Mouse (Mus musculus): Measurements from ENCODE around the gene Nckipsd. TPM values are rescaled to one million over a fixed set of nuclear protein-coding genes. Genes with fewer than 3 reads are reported as not detected.
A peak's percentile ranks its signal among the peaks of the same experiment; 100 is the strongest.

Gene Nckipsd
- polyA plus RNA-seq, 1 experiment: 5.6 TPM

DNA sequence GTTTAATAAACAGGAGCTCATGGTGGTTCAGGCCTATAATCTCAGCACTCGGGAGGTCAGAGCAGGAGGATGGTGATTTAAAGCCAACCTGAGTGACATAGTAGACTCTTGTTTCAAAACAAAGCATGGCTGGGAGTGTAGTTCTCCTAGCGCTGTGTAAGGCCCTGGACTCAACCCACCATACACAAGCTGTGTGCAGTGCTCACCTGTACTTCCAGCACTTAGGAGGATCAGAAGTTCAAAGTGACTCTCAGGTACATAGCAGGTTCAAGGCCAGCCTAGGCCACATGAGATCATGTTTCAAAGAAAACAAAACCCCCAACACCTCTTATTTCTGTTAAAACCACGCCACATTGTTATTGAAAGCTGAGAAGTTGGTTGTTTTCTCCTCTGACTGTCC is 19.5 kb upstream of the Nckipsd start:
- H3K36me3 ChIP-seq (ENCODE audit: control insufficient read depth, insufficient read depth, low read length): no peaks in the 10 kb centered on the region
- no peaks in the 10 kb centered on the region for H3K27me3 ChIP-seq (ENCODE audit: control insufficient read depth, insufficient read depth, low read length)
- H3K27ac ChIP-seq (ENCODE audit: control insufficient read depth, insufficient read depth, low read depth, low read length): no peak overlapping the region
- 0 out of 2 replicates have a peak, but pooled peaks cover 2% of the 10 kb centered on the region for H3K4me1 ChIP-seq (ENCODE audit: control insufficient read depth, insufficient read depth, low read length)
- no peak overlapping the region for H3K4me3 ChIP-seq (ENCODE audit: control insufficient read depth, low read depth, low read length)
- no peak for TF ChIP-seq POLR2A (IDR thresholded peaks at IDR 0.05; ENCODE audit: control insufficient read depth, low read depth, low read length)

DNA sequence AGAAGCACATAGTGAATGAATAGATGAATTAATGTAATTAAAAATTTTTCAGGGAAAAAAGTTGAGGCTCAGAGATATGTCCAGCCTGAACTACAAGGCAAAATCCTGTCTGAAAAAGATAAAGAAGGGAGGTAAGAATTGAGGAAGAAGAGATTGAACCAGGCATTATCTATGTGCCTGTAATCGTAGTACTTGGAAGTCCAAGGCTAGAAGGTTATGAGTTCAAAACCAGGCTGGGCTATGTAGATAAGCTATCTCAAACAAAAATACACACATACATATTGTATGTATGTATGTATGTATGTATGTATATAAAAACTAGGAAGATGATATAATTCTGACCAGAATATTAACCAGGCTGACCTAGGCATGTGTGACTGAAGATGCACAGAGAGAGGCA is 15.9 kb upstream of the Nckipsd start:
- Histone ChIP-seq H3K4me3 (ENCODE audit: control insufficient read depth, low read depth, low read length) (no peak overlapping the region), H3K36me3 (ENCODE audit: control insufficient read depth, insufficient read depth, low read length) (no peaks in the 10 kb centered on the region; the same call in 1 of the 2 replicates), H3K4me1 (ENCODE audit: control insufficient read depth, insufficient read depth, low read length) (peaks cover 7% of the 10 kb centered on the region), H3K27ac (ENCODE audit: control insufficient read depth, insufficient read depth, low read depth, low read length) (no peak overlapping the region), H3K27me3 (ENCODE audit: control insufficient read depth, insufficient read depth, low read length) (no peaks in the 10 kb centered on the region)
- TF ChIP-seq CTCF (IDR thresholded peaks at IDR 0.05; ENCODE audit: control insufficient read depth, insufficient read depth, insufficient replicate concordance, low read depth, low read length): no peak
- no peak for TF ChIP-seq POLR2A (IDR thresholded peaks at IDR 0.05; ENCODE audit: control insufficient read depth, low read depth, low read length)

DNA sequence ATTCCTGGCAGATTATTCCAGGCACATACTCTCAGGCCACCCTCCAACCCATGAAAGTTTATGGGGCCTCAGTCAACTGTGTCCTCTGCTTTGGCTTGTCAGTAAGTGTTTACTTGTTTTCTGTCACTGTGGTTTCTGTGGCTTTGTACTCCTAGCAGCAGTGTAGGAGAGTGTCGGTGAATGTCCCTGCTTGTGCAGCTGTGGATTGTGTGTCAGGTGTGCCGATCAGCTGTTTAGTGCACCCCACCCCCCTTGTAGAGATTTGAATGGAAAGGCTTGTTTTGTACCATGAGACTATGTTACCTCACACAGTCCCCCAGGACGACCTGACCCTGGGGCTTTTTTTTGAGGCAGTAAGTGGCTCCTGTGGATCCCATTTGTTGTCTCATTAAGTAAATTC is 15.4 kb upstream of the Nckipsd start:
- Histone ChIP-seq H3K27me3 (ENCODE audit: control insufficient read depth, insufficient read depth, low read length) (no peaks in the 10 kb centered on the region), H3K27ac (ENCODE audit: control insufficient read depth, insufficient read depth, low read depth, low read length) (no peak overlapping the region), H3K4me3 (ENCODE audit: control insufficient read depth, low read depth, low read length) (no peak overlapping the region), H3K4me1 (ENCODE audit: control insufficient read depth, insufficient read depth, low read length) (peaks cover 7% of the 10 kb centered on the region), H3K36me3 (ENCODE audit: control insufficient read depth, insufficient read depth, low read length) (no peaks in the 10 kb centered on the region; the same call in 1 of the 2 replicates)
- TF ChIP-seq POLR2A (IDR thresholded peaks at IDR 0.05; ENCODE audit: control insufficient read depth, low read depth, low read length) (no peak), CTCF (IDR thresholded peaks at IDR 0.05; ENCODE audit: control insufficient read depth, insufficient read depth, insufficient replicate concordance, low read depth, low read length) (no peak)

DNA sequence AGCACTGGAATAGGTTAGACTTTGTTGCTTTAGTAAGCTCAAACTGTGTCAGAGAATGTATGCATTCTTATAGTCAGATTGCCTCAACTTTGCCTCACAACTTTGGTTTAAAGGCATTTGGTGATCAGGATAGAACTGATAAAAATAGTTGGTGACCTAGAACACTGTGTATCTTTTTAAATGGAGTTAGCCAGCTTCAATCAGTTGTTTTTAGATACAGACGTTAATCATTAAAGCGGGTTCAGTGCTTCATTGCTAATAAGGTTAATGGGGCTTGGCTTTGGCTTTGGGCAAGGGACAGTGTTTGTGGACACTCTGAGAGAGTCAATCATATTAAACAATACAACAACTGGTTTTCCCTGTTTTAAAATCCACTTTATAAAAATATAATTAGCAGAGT is 12.9 kb upstream of the Nckipsd start:
- Histone ChIP-seq H3K36me3 (ENCODE audit: control insufficient read depth, insufficient read depth, low read length) (peaks cover 4% of the 10 kb centered on the region), H3K4me1 (ENCODE audit: control insufficient read depth, insufficient read depth, low read length) (peaks cover 7% of the 10 kb centered on the region), H3K27ac (ENCODE audit: control insufficient read depth, insufficient read depth, low read depth, low read length) (no peak overlapping the region), H3K4me3 (ENCODE audit: control insufficient read depth, low read depth, low read length) (no peak overlapping the region), H3K27me3 (ENCODE audit: control insufficient read depth, insufficient read depth, low read length) (no peaks in the 10 kb centered on the region)
- TF ChIP-seq POLR2A (IDR thresholded peaks at IDR 0.05; ENCODE audit: control insufficient read depth, low read depth, low read length): no peak
- TF ChIP-seq CTCF (IDR thresholded peaks at IDR 0.05; ENCODE audit: control insufficient read depth, insufficient read depth, insufficient replicate concordance, low read depth, low read length): no peak

DNA sequence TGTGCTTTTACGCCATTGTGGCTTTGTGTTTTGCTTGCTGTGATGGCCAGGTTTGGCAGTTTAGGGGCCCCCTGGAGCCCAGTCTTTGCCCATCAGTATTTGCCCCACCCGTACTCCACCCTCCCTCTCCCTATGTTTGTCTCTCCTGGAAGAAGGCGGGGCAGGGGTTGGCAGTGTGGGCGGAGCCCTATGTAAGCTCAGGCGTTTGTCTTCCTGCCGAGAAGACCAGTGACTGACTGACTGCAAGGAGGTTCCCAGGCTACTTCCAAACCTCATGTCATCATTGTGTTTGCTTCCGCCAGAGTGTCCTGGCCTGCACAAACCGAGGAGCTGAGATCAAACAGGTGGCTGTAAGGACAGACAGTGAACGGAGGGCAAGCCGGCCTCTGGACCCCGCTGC is 12.4 kb upstream of the Nckipsd start:
- 0 out of 2 replicates have a peak, but pooled peaks have one; percentile 16 for TF ChIP-seq POLR2A (IDR thresholded peaks at IDR 0.05; ENCODE audit: control insufficient read depth, low read depth, low read length)
- no peak for TF ChIP-seq CTCF (IDR thresholded peaks at IDR 0.05; ENCODE audit: control insufficient read depth, insufficient read depth, insufficient replicate concordance, low read depth, low read length)
- Histone ChIP-seq H3K36me3 (ENCODE audit: control insufficient read depth, insufficient read depth, low read length) (peaks cover 4% of the 10 kb centered on the region), H3K4me3 (ENCODE audit: control insufficient read depth, low read depth, low read length) (peak overlapping the region; percentile 58), H3K27me3 (ENCODE audit: control insufficient read depth, insufficient read depth, low read length) (no peaks in the 10 kb centered on the region), H3K4me1 (ENCODE audit: control insufficient read depth, insufficient read depth, low read length) (peaks cover 7% of the 10 kb centered on the region), H3K27ac (ENCODE audit: control insufficient read depth, insufficient read depth, low read depth, low read length) (peak overlapping the region; percentile 71; the same call in 1 of the 2 replicates)

DNA sequence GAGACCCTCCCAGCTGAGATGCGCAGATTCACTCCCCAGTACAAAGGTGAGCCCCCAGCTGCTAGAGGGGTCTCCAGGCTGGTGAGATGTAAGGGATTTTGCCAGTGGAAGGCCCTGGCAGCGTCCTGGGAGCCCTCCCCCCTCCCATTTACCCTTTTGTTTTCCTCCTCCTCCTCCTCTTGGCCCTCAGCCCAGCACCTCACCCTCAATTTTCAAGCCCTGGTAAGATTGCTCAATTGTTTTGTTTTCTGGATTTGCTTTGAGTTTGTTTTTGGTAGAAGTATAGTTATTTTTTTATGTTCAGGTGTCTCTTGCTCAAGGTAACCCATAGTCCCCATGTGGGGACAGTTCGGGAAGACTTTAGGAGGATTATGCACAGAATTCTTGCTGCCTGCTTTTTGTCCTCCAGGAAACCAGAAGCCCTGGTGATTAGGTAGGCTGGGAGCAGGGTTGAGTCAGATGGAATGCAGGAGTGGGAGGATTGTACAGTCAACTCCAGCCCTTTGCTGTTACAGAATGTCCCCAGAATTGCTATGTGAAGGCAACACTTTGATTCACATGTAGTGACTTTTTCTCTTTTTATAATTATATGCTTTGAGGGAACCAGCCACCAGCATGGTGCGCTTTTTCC is 11.7 kb upstream of the Nckipsd start:
- TF ChIP-seq POLR2A (IDR thresholded peaks at IDR 0.05; ENCODE audit: control insufficient read depth, low read depth, low read length) (no peak), CTCF (IDR thresholded peaks at IDR 0.05; ENCODE audit: control insufficient read depth, insufficient read depth, insufficient replicate concordance, low read depth, low read length) (no peak)
- peak overlapping the region; percentile 71; the same call in 1 of the 2 replicates for H3K27ac ChIP-seq (ENCODE audit: control insufficient read depth, insufficient read depth, low read depth, low read length)
- peaks cover 4% of the 10 kb centered on the region for H3K36me3 ChIP-seq (ENCODE audit: control insufficient read depth, insufficient read depth, low read length)
- peaks cover 7% of the 10 kb centered on the region for H3K4me1 ChIP-seq (ENCODE audit: control insufficient read depth, insufficient read depth, low read length)
- H3K4me3 ChIP-seq (ENCODE audit: control insufficient read depth, low read depth, low read length): peak overlapping the region; percentile 58
- no peaks in the 10 kb centered on the region for H3K27me3 ChIP-seq (ENCODE audit: control insufficient read depth, insufficient read depth, low read length)

DNA sequence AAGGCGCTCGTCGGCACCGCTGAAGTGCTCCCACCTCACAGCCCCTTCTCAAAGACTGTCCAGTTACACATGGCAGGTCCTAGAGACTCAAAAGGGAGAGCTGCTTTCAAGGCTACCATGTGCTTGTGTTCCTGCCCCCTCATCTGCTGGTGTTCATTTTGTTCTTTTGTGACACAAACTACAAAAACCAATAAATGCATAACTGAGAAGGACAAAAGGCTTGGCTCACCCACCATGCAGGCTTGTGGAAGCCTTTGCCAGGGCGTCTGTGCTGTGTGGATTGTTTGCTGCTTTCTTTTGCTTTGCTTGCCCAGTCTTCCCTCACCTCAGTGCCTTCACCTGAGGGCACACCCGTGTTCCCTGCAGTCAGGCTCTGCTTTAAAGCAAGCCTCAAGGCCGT is 10.7 kb upstream of the Nckipsd start:
- H3K36me3 ChIP-seq (ENCODE audit: control insufficient read depth, insufficient read depth, low read length): peaks cover 4% of the 10 kb centered on the region
- peaks cover 7% of the 10 kb centered on the region for H3K4me1 ChIP-seq (ENCODE audit: control insufficient read depth, insufficient read depth, low read length)
- TF ChIP-seq POLR2A (IDR thresholded peaks at IDR 0.05; ENCODE audit: control insufficient read depth, low read depth, low read length) (no peak), CTCF (IDR thresholded peaks at IDR 0.05; ENCODE audit: control insufficient read depth, insufficient read depth, insufficient replicate concordance, low read depth, low read length) (no peak)
- no peak overlapping the region for H3K27ac ChIP-seq (ENCODE audit: control insufficient read depth, insufficient read depth, low read depth, low read length)
- H3K27me3 ChIP-seq (ENCODE audit: control insufficient read depth, insufficient read depth, low read length): no peaks in the 10 kb centered on the region
- H3K4me3 ChIP-seq (ENCODE audit: control insufficient read depth, low read depth, low read length): no peak overlapping the region

All from testis, adult 2 months (tissue).